Comparison of ENCODE assay signal across 14 mouse cellular contexts in the genomic region with DNA sequence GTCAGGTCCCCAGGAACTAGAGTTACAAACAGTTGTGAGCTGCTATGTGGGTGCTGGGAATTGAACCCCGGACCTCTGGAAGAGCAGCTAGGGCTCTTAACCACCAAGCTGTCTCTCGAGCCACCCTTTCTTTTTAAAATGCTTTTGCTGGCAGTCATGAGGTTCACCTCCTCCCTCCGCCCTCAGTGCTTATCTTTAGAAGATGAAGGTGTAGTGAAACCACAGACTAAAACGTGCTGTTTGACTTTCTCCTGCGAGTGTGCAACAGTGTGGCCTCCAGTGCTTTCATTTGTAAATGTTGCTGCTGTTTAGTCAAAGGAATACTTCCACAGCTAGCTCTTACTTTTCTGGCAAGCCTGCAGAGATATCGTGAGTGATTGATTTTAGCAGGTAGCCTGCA. TPM values are rescaled to one million over a fixed set of nuclear protein-coding genes. Genes with fewer than 3 reads are reported as not detected.
DNase-seq lines count a peak whose midpoint lies in the region; ATAC-seq lines count a peak whose summit lies in the region.
"Had no signal": no experiment of that assay in that cellular context is flagged by ENCODE, and none has a peak within 500 bp of the region (broad histone marks: within the 10 kb centered on the region; RNA-seq: fewer than 3 reads in every experiment).

No protein-coding gene starts in this region.

- no peak for DNase-seq in heart, embryonic 10.5 days (ENCODE audit: low spot score)
- DNase-seq in c-Kit-positive CD71-positive TER-119-negative erythroid progenitor cells, embryonic 14.5 days (ENCODE audit: low read depth), result peak; percentile 48
- DNase-seq in naive thymus-derived CD4-positive, alpha-beta T cell, adult 2 months (ENCODE audit: low read depth), result peak; percentile 78
- peak; percentile 54 for DNase-seq in thymus, postnatal 4 days
- no peak for DNase-seq in urinary bladder, postnatal 4 days (ENCODE audit: low spot score in 2 of 2)
- no peak for DNase-seq in limb, embryonic 10.5 days (ENCODE audit: low spot score)
- DNase-seq: adrenal gland, postnatal 14 days; cerebellum, adult 11 months; lung, embryonic 14.5 days had no signal

- H3K4me1 ChIP-seq in heart, embryonic 10.5 days, result peaks cover 12% of the 10 kb centered on the region
- H3K4me1 ChIP-seq in heart, embryonic 12.5 days (replicated peaks), result peaks cover 21% of the 10 kb centered on the region
- peaks cover 6% of the 10 kb centered on the region; the same call in 1 of the 2 replicates for H3K4me1 ChIP-seq in limb, embryonic 10.5 days
- H3K4me1 ChIP-seq in midbrain, embryonic 15.5 days, result no peaks in the 10 kb centered on the region

- WGBS in heart, embryonic 10.5 days, result 67% methylated on average over 6 of the region's 6 CpGs
- WGBS in heart, embryonic 12.5 days, result 68% methylated on average over 6 of the region's 6 CpGs
- 82% methylated on average over 6 of the region's 6 CpGs for WGBS in limb, embryonic 10.5 days
- WGBS in midbrain, embryonic 15.5 days, result 81% methylated on average over 6 of the region's 6 CpGs

- H3K27ac ChIP-seq in heart, embryonic 10.5 days, result peak overlapping the region; percentile 1; the same call in 1 of the 2 replicates
- no peak overlapping the region for H3K27ac ChIP-seq in heart, embryonic 12.5 days (ENCODE audit: poor library complexity, severe bottlenecking)
- no peak overlapping the region for H3K27ac ChIP-seq in limb, embryonic 10.5 days
- no peak overlapping the region for H3K27ac ChIP-seq in midbrain, embryonic 15.5 days
- H3K27ac ChIP-seq: hindbrain, postnatal 0 days; kidney, embryonic 15.5 days had no signal

- no peak overlapping the region for H3K4me2 ChIP-seq in heart, embryonic 12.5 days
- no peak overlapping the region for H3K4me2 ChIP-seq in midbrain, embryonic 15.5 days
- H3K4me2 ChIP-seq: kidney, embryonic 15.5 days; lung, embryonic 14.5 days; midbrain, embryonic 11.5 days had no signal

- H3K4me3 ChIP-seq in heart, embryonic 10.5 days, result no peak overlapping the region
- H3K4me3 ChIP-seq in heart, embryonic 12.5 days, result no peak overlapping the region
- no peak overlapping the region for H3K4me3 ChIP-seq in limb, embryonic 10.5 days
- H3K4me3 ChIP-seq in midbrain, embryonic 15.5 days, result no peak overlapping the region
- H3K4me3 ChIP-seq: kidney, embryonic 15.5 days had no signal

- ATAC-seq in heart, embryonic 12.5 days (ENCODE audit: insufficient number of reproducible peaks, low FRiP score), result no peak
- no peak for ATAC-seq in midbrain, embryonic 15.5 days (replicated peaks)
- ATAC-seq: hindbrain, postnatal 0 days had no signal

- no peaks in the 10 kb centered on the region for H3K9me3 ChIP-seq in heart, embryonic 10.5 days
- no peaks in the 10 kb centered on the region for H3K9me3 ChIP-seq in heart, embryonic 12.5 days (replicated peaks)
- H3K9me3 ChIP-seq in limb, embryonic 10.5 days (replicated peaks), result no peaks in the 10 kb centered on the region
- no peaks in the 10 kb centered on the region for H3K9me3 ChIP-seq in midbrain, embryonic 15.5 days
- H3K9me3 ChIP-seq: kidney, embryonic 15.5 days had no signal

- H3K27me3 ChIP-seq in heart, embryonic 10.5 days (ENCODE audit: insufficient read depth, poor library complexity, severe bottlenecking), result no peaks in the 10 kb centered on the region
- no peaks in the 10 kb centered on the region for H3K27me3 ChIP-seq in heart, embryonic 12.5 days (replicated peaks)
- H3K27me3 ChIP-seq in limb, embryonic 10.5 days (ENCODE audit: low read depth, poor library complexity, severe bottlenecking), result no peaks in the 10 kb centered on the region
- H3K27me3 ChIP-seq in midbrain, embryonic 15.5 days (replicated peaks), result no peaks in the 10 kb centered on the region
- H3K27me3 ChIP-seq: kidney, embryonic 15.5 days had no signal

- H3K9ac ChIP-seq in heart, embryonic 12.5 days, result no peak overlapping the region
- H3K9ac ChIP-seq in midbrain, embryonic 15.5 days, result no peak overlapping the region
- H3K9ac ChIP-seq: kidney, embryonic 15.5 days; lung, embryonic 14.5 days had no signal

- peaks cover 14% of the 10 kb centered on the region for H3K36me3 ChIP-seq in heart, embryonic 10.5 days
- peaks cover 17% of the 10 kb centered on the region for H3K36me3 ChIP-seq in heart, embryonic 12.5 days
- H3K36me3 ChIP-seq in limb, embryonic 10.5 days, result peaks cover 10% of the 10 kb centered on the region; the same call in 1 of the 2 replicates
- no peaks in the 10 kb centered on the region for H3K36me3 ChIP-seq in midbrain, embryonic 15.5 days (replicated peaks)

RNA-seq across cellular contexts. Expression of a gene that starts 32.5 kb away (rescaled TPM):
- 15.9 and 18.9 TPM in 2 replicates for polyA plus RNA-seq in heart, embryonic 10.5 days (2016; fragmentation: Nextera tagmentation; extraction: Ambion mirVana)
- 20.5 and 22.2 TPM in 2 replicates for polyA plus RNA-seq in heart, embryonic 12.5 days (2016; fragmentation: Nextera tagmentation; extraction: Ambion mirVana)
- polyA plus RNA-seq in limb, embryonic 10.5 days (2016; fragmentation: Nextera tagmentation; extraction: Ambion mirVana), result 13.7 and 17.0 TPM in 2 replicates
- 28.8 and 30.2 TPM in 2 replicates for polyA plus RNA-seq in midbrain, embryonic 15.5 days (2015; fragmentation: Nextera tagmentation; extraction: Ambion mirVana)

RNA-seq across cellular contexts. Expression of a gene that starts 32.6 kb away (rescaled TPM):
- polyA plus RNA-seq in heart, embryonic 10.5 days (2016; fragmentation: Nextera tagmentation; extraction: Ambion mirVana), result 22.4 and 24.7 TPM in 2 replicates
- polyA plus RNA-seq in heart, embryonic 12.5 days (2016; fragmentation: Nextera tagmentation; extraction: Ambion mirVana), result 25.6 and 26.1 TPM in 2 replicates
- 24.5 and 25.5 TPM in 2 replicates for polyA plus RNA-seq in limb, embryonic 10.5 days (2016; fragmentation: Nextera tagmentation; extraction: Ambion mirVana)
- polyA plus RNA-seq in midbrain, embryonic 15.5 days (2015; fragmentation: Nextera tagmentation; extraction: Ambion mirVana), result 22.7 and 25.8 TPM in 2 replicates

Comparison
In these comparisons a context has a peak if more than half of its experiments do, and no peak if none do; other contexts are left out.
1. DNase-seq: peak in c-Kit-positive CD71-positive TER-119-negative erythroid progenitor cells, embryonic 14.5 days (single experiment), naive thymus-derived CD4-positive, alpha-beta T cell, adult 2 months (single experiment) and thymus, postnatal 4 days (single experiment); none in heart, embryonic 10.5 days (single experiment), urinary bladder, postnatal 4 days (0 of 2) and limb, embryonic 10.5 days (single experiment).